Mouse (Mus musculus) forebrain, embryonic 11.5 days (tissue): ENCODE results near the gene Dnah9. TPM values are rescaled to one million over a fixed set of nuclear protein-coding genes. Genes with fewer than 3 reads are reported as not detected.

Experiments used
- ATAC-seq: fragments of 200-750 bp; cut with Nextera tagmentation; replicated peaks from 2 replicates; pipeline ENCODE4 v1.8.0; 2017; ENCODE audit warnings: moderate TSS enrichment; ENCODE audit not compliant: low FRiP score
- DNase-seq: peaks from one replicate; pipeline ENCODE4 v3.0.0-alpha.2; 2017; ENCODE audit warnings: low spot score
- H3K27ac ChIP-seq: fragments of 300-500 bp; sonication (generic); 2 replicates; pipeline ENCODE4 v1.5.1; 2014; ENCODE audit warnings: low read depth, low read length
- H3K27me3 ChIP-seq: fragments of 300-500 bp; sonication (generic); 2 replicates; pipeline ENCODE4 v1.6.1; 2014; ENCODE audit warnings: mild to moderate bottlenecking, low read length, mixed read lengths; ENCODE audit not compliant: control insufficient read depth, insufficient read depth
- H3K36me3 ChIP-seq: fragments of 300-500 bp; sonication (generic); 2 replicates; pipeline ENCODE4 v1.6.1; 2014; ENCODE audit warnings: mild to moderate bottlenecking, low read length, moderate library complexity, mixed read lengths; ENCODE audit not compliant: control insufficient read depth, insufficient read depth
- H3K4me1 ChIP-seq: fragments of 300-500 bp; sonication (generic); replicated peaks from 2 replicates; pipeline ENCODE4 v1.6.1; 2014; ENCODE audit warnings: low read length, mixed read lengths; ENCODE audit not compliant: control insufficient read depth, insufficient read depth
- H3K4me2 ChIP-seq: fragments of 300-500 bp; sonication (generic); 2 replicates; pipeline ENCODE4 v1.6.1; 2014; ENCODE audit warnings: low read depth, mild to moderate bottlenecking, low read length, moderate library complexity, mixed read lengths; ENCODE audit not compliant: severe bottlenecking
- H3K4me3 ChIP-seq: fragments of 300-500 bp; sonication (generic); 2 replicates; pipeline ENCODE4 v1.5.1; 2014; ENCODE audit warnings: low read depth, low read length
- H3K9ac ChIP-seq: fragments of 300-500 bp; sonication (generic); 2 replicates; pipeline ENCODE4 v1.6.1; 2014; ENCODE audit warnings: low read length
- H3K9me3 ChIP-seq: fragments of 300-500 bp; sonication (generic); 2 replicates; pipeline ENCODE4 v1.6.1; 2016; ENCODE audit warnings: low read length, mixed read lengths; ENCODE audit not compliant: control insufficient read depth
- WGBS: fragments of 180-500 bp; shearing (Covaris S2); extraction: QIAGEN DNeasy Blood & Tissue Kit; methylation state at CpG from one replicate; pipeline ENCODE4 v1.1.7; 2014; 5-methylcytosine and 5-hydroxymethylcytosine counted together
- polyA plus RNA-seq: library from polyadenylated mRNA; unstranded; fragments of >200 nt; fragmentation: Nextera tagmentation; extraction: Ambion mirVana; gene quantifications from 2 replicates; pipeline ENCODE4 v1.2.1, GENCODE M21; 2014

Gene Dnah9
- polyA plus RNA-seq: 0.27 and 0.68 TPM in 2 replicates

- Histone ChIP-seq H3K4me3 (peak within 1 kb of the TSS; percentile 52), H3K9me3 (no peaks in the 10 kb centered on the region), H3K27me3 (no peaks in the 10 kb centered on the region), H3K4me1 (no peaks in the 10 kb centered on the region), H3K4me2 (peak within 1 kb of the TSS; percentile 94), H3K36me3 (no peaks in the 10 kb centered on the region), H3K9ac (peak within 1 kb of the TSS; percentile 44), H3K27ac (0 out of 2 replicates have a peak within 1 kb of the TSS, but pooled peaks have one; percentile 18)
- ATAC-seq (peak; percentile 94), DNase-seq (peak; percentile 92)
- WGBS: under 1% methylated on average over 51 of the region's 53 CpGs
These were observed at the start of gene Dnah9 for GRCm38 (mm10) chr11:66167801-66168651. TSS of gene Dnah9 (minus strand) at chr11:66168551.

- Histone ChIP-seq H3K4me1 (no peaks in the 10 kb centered on the region), H3K4me3 (no peak overlapping the region), H3K4me2 (no peak overlapping the region), H3K36me3 (no peaks in the 10 kb centered on the region), H3K9ac (no peak overlapping the region), H3K27me3 (no peaks in the 10 kb centered on the region), H3K27ac (no peak overlapping the region), H3K9me3 (no peaks in the 10 kb centered on the region)
- 90% methylated on average over 3 of the region's 3 CpGs for WGBS
- no peak for ATAC-seq
- DNase-seq: no peak
These were observed 20.4 kb upstream of the Dnah9 start for GRCm38 (mm10) chr11:66188627-66189287.

- H3K36me3 ChIP-seq: no peaks in the 10 kb centered on the region
- no peaks in the 10 kb centered on the region for H3K9me3 ChIP-seq
- ATAC-seq: no peak
- no peaks in the 10 kb centered on the region for H3K4me1 ChIP-seq
- 84% methylated on average over 2 of the region's 2 CpGs for WGBS
- no peaks in the 10 kb centered on the region for H3K27me3 ChIP-seq
- no peak overlapping the region for H3K4me2 ChIP-seq
- DNase-seq: no peak
- H3K9ac ChIP-seq: no peak overlapping the region
- H3K27ac ChIP-seq: no peak overlapping the region
- no peak overlapping the region for H3K4me3 ChIP-seq
These were observed 19.8 kb upstream of the Dnah9 start for GRCm38 (mm10) chr11:66188146-66188545.

GRCm38 (mm10) chr11:66177781-66178180 lies 9.4 kb upstream of the Dnah9 start:
- ATAC-seq (no peak), DNase-seq (no peak)
- 88% methylated on average over 2 of the region's 2 CpGs for WGBS
- Histone ChIP-seq H3K27me3 (no peaks in the 10 kb centered on the region), H3K9ac (no peak overlapping the region), H3K4me3 (no peak overlapping the region), H3K36me3 (no peaks in the 10 kb centered on the region), H3K9me3 (no peaks in the 10 kb centered on the region), H3K27ac (no peak overlapping the region), H3K4me1 (no peaks in the 10 kb centered on the region), H3K4me2 (no peak overlapping the region)

GRCm38 (mm10) chr11:66164022-66164421 lies 4.3 kb downstream of the Dnah9 start:
- 86% methylated on average over 2 of the region's 2 CpGs for WGBS
- Histone ChIP-seq H3K4me1 (no peaks in the 10 kb centered on the region), H3K36me3 (no peaks in the 10 kb centered on the region), H3K27ac (no peak overlapping the region), H3K9ac (no peak overlapping the region), H3K27me3 (no peaks in the 10 kb centered on the region), H3K4me3 (no peak overlapping the region), H3K9me3 (no peaks in the 10 kb centered on the region), H3K4me2 (no peak overlapping the region)
- ATAC-seq (no peak), DNase-seq (no peak)

- no peaks in the 10 kb centered on the region for H3K36me3 ChIP-seq
- H3K9ac ChIP-seq: no peak overlapping the region
- ATAC-seq: 0 out of 2 replicates have a peak, but pooled peaks have one; percentile 12
- no peak overlapping the region for H3K4me2 ChIP-seq
- no peaks in the 10 kb centered on the region for H3K9me3 ChIP-seq
- WGBS: 39% methylated on average over 11 of the region's 11 CpGs
- DNase-seq: no peak
- no peaks in the 10 kb centered on the region for H3K4me1 ChIP-seq
- no peak overlapping the region for H3K27ac ChIP-seq
- no peak overlapping the region for H3K4me3 ChIP-seq
- H3K27me3 ChIP-seq: no peaks in the 10 kb centered on the region
These were observed 27.6 kb downstream of the Dnah9 start for GRCm38 (mm10) chr11:66140631-66141252.

GRCm38 (mm10) chr11:66134826-66135225 lies 33.5 kb downstream of the Dnah9 start:
- DNase-seq: no peak
- no peak for ATAC-seq
- H3K9me3 ChIP-seq: no peaks in the 10 kb centered on the region
- H3K4me2 ChIP-seq: no peak overlapping the region
- no peak overlapping the region for H3K9ac ChIP-seq
- no peak overlapping the region for H3K27ac ChIP-seq
- no peaks in the 10 kb centered on the region for H3K27me3 ChIP-seq
- WGBS: 87% methylated on average over 6 of the region's 6 CpGs
- no peaks in the 10 kb centered on the region for H3K4me1 ChIP-seq
- H3K36me3 ChIP-seq: no peaks in the 10 kb centered on the region
- no peak overlapping the region for H3K4me3 ChIP-seq

GRCm38 (mm10) chr11:66126150-66126549 lies 42.2 kb downstream of the Dnah9 start:
- no peak overlapping the region for H3K4me2 ChIP-seq
- ATAC-seq (no peak), DNase-seq (no peak)
- no peak overlapping the region for H3K27ac ChIP-seq
- no peaks in the 10 kb centered on the region for H3K9me3 ChIP-seq
- no peaks in the 10 kb centered on the region for H3K36me3 ChIP-seq
- no peak overlapping the region for H3K9ac ChIP-seq
- H3K4me1 ChIP-seq: no peaks in the 10 kb centered on the region
- H3K27me3 ChIP-seq: no peaks in the 10 kb centered on the region
- H3K4me3 ChIP-seq: no peak overlapping the region
